Mouse (Mus musculus): Measurements from ENCODE around the gene Upk2.
"Not testable (repeated sequence)": the region's sequence is repeated elsewhere in the genome, so short reads cannot be mapped to it uniquely, and the experiment has no call there.

- not testable (repeated sequence) for TF ChIP-seq POLR2A (IDR thresholded peaks at IDR 0.05; ENCODE audit: borderline replicate concordance, control insufficient read depth, low read depth, low read length); CTCF (IDR thresholded peaks at IDR 0.05; ENCODE audit: control insufficient read depth, insufficient read depth, low read length)
Observed at GRCm38 (mm10) chr9:44444402-44445025, 10.3 kb downstream of the Upk2 start.

All from bone marrow, adult 2 months (tissue).